In the genomic region with DNA sequence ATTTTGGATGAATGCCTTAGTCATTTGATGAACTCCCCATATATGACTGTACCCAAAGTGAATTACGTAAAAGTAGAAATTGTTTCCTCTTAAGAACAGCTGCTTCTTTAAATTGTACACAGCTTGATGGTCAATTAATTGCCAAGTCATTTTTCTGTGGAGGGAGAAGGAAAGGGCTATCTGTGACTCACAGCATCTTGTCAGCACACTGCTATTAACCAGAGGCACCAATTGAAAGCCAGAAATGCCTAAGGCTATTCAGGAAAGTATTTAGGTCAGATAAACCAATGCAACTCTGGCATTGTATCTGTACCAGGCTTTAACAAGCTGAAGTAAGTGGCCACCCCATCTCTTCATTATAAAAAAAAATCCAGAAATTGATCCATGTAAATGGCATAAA, we compare ENCODE assay signal across 21 mouse cellular contexts.
"Had no signal": no experiment of that assay in that cellular context is flagged by ENCODE, and none has a peak within 500 bp of the region (broad histone marks: within the 10 kb centered on the region; RNA-seq: fewer than 3 reads in every experiment).

No protein-coding gene starts in this region.

- DNase-seq: gastrocnemius, postnatal 14 days; gastrocnemius, postnatal 36 days; heart, adult 18-20 months; heart, postnatal 14 days; heart, postnatal 36 days; kidney, adult 11 months; kidney, adult 2 months; kidney, adult 9 months; kidney, postnatal 14 days; kidney, postnatal 36 days; layer of hippocampus, adult 9-11 months had no signal

- H3K36me3 ChIP-seq: heart, embryonic 10.5 days; heart, embryonic 13.5 days; heart, embryonic 15.5 days; hindbrain, embryonic 13.5 days; hindbrain, embryonic 15.5 days; kidney, embryonic 15.5 days; limb, embryonic 10.5 days; limb, embryonic 12.5 days; liver, embryonic 12.5 days had no signal

- H3K4me3 ChIP-seq: heart, embryonic 10.5 days; heart, embryonic 13.5 days; heart, embryonic 15.5 days; hindbrain, embryonic 13.5 days; hindbrain, embryonic 15.5 days; kidney, embryonic 15.5 days; left cerebral cortex, adult 2 months; limb, embryonic 10.5 days; limb, embryonic 12.5 days; liver, embryonic 12.5 days had no signal

- H3K27me3 ChIP-seq: heart, embryonic 13.5 days; heart, embryonic 15.5 days; hindbrain, embryonic 15.5 days; kidney, embryonic 15.5 days; limb, embryonic 12.5 days; liver, embryonic 12.5 days had no signal
